Mouse (Mus musculus) limb, embryonic 10.5 days (tissue): Measurements from ENCODE around the gene Ccl2. TPM values are rescaled to one million over a fixed set of nuclear protein-coding genes. Genes with fewer than 3 reads are reported as not detected.

Experiments
- DNase-seq: peaks from one replicate; pipeline ENCODE4 v3.0.0-alpha.2; 2017; ENCODE audit warnings: low spot score
- H3K27ac ChIP-seq: fragments of 300-500 bp; sonication (generic); 2 replicates; pipeline ENCODE4 v1.5.1; 2016; ENCODE audit warnings: mild to moderate bottlenecking
- H3K27me3 ChIP-seq: fragments of 300-500 bp; sonication (generic); 2 replicates; pipeline ENCODE4 v1.6.1; 2016; ENCODE audit warnings: low read depth, mild to moderate bottlenecking; ENCODE audit not compliant: poor library complexity, severe bottlenecking
- H3K36me3 ChIP-seq: fragments of 300-500 bp; sonication (generic); 2 replicates; pipeline ENCODE4 v1.6.1; 2016; ENCODE audit warnings: mild to moderate bottlenecking, moderate library complexity
- H3K4me1 ChIP-seq: fragments of 300-500 bp; sonication (generic); 2 replicates; pipeline ENCODE4 v1.6.1; 2016
- H3K4me3 ChIP-seq: fragments of 300-500 bp; sonication (generic); 2 replicates; pipeline ENCODE4 v1.5.1; 2016; ENCODE audit warnings: mild to moderate bottlenecking, moderate library complexity
- H3K9me3 ChIP-seq: fragments of 300-500 bp; sonication (generic); replicated peaks from 2 replicates; pipeline ENCODE4 v1.6.1; 2016; ENCODE audit warnings: mild to moderate bottlenecking
- WGBS: fragments of 180-500 bp; shearing (Covaris S2); methylation state at CpG from one replicate; pipeline ENCODE4 v1.1.7; 2016; 5-methylcytosine and 5-hydroxymethylcytosine counted together
- polyA plus RNA-seq: library from polyadenylated mRNA; unstranded; fragments of >200 nt; fragmentation: Nextera tagmentation; extraction: Ambion mirVana; gene quantifications from 2 replicates; pipeline ENCODE4 v1.2.1, GENCODE M21; 2016

The Ccl2 gene
- 0.19 TPM in 1 of 2 replicates, not detected in the other for polyA plus RNA-seq

DNA sequence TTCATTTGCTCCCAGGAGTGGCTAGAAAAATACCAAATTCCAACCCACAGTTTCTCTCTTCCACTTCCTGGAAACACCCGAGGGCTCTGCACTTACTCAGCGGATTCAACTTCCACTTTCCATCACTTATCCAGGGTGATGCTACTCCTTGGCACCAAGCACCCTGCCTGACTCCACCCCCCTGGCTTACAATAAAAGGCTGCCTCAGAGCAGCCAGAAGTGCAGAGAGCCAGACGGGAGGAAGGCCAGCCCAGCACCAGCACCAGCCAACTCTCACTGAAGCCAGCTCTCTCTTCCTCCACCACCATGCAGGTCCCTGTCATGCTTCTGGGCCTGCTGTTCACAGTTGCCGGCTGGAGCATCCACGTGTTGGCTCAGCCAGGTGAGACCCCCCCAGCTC lies at the start of gene Ccl2:
TSS of gene Ccl2 (plus strand) at position 216 of the 400 bp plus-strand sequence.
- H3K27me3 ChIP-seq, result no peaks in the 10 kb centered on the region
- no peak within 1 kb of the TSS for H3K4me3 ChIP-seq
- H3K4me1 ChIP-seq, result 0 out of 2 replicates have a peak, but pooled peaks cover 3% of the 10 kb centered on the region
- DNase-seq, result no peak
- no peaks in the 10 kb centered on the region for H3K9me3 ChIP-seq
- H3K36me3 ChIP-seq, result no peaks in the 10 kb centered on the region
- 49% methylated on average over 5 of the region's 5 CpGs for WGBS
- no peak within 1 kb of the TSS for H3K27ac ChIP-seq

DNA sequence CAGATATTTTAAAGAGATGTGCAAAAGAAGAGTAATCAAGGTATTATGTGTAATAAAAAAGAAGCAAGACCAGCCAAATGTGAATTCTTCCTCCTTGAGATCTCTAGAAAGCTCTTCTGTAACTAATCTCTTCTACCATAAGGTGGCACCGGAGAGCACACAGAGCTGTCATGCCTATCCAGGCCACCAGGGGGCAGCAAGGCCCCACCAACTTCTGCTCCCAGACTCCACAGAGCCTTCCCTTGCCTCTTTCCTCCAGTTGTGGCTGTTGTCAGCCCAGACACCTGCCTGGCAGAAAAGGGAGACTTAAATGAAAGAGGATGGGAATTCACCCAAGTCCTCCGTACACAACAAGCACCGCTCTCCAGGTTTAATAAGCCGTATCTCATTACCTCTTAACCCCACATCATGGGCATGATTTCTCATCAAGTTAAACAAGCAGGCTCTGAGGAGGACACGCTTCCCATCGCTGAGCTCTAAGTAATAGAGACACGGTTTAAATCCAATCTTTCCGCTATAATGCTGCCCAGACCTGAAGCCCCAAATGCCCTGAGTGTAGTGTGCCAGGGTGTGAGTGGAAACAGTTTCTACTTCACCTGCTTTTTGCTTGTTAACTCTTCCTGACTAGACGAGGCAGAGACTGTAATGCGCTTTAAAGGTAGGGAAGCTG lies 39.1 kb upstream of the Ccl2 start:
- no peak overlapping the region for H3K27ac ChIP-seq
- peaks cover 15% of the 10 kb centered on the region for H3K4me1 ChIP-seq
- H3K4me3 ChIP-seq, result no peak overlapping the region
- WGBS, result 74% methylated on average over 10 of the region's 10 CpGs
- DNase-seq, result peak; percentile 85
- H3K36me3 ChIP-seq, result no peaks in the 10 kb centered on the region
- H3K27me3 ChIP-seq, result no peaks in the 10 kb centered on the region; the same call in 1 of the 2 replicates
- no peaks in the 10 kb centered on the region for H3K9me3 ChIP-seq

DNA sequence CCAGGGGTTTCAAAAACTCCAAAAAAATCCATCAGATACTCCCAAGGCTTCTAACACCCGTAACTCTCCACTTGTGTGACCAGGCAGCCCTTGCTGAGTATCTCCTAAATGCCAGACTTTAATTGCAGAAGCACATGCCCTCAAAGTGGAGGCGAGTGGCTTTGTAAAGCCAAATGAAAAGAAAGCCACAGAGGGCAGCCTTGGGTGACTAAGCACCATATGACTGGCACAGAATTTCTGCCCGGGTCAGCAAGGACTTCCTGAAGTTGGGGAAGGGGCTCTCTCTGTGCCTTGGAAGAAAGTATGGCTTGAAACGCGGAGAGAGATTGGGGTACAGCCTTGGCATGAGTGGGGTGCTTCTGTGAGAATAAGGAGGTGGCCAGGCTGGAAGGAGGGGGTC lies 38.3 kb upstream of the Ccl2 start:
- no peaks in the 10 kb centered on the region; the same call in 1 of the 2 replicates for H3K27me3 ChIP-seq
- no peak for DNase-seq
- no peaks in the 10 kb centered on the region for H3K9me3 ChIP-seq
- no peaks in the 10 kb centered on the region for H3K36me3 ChIP-seq
- no peak overlapping the region for H3K4me3 ChIP-seq
- H3K4me1 ChIP-seq, result peaks cover 15% of the 10 kb centered on the region
- WGBS, result 83% methylated on average over 5 of the region's 5 CpGs
- no peak overlapping the region for H3K27ac ChIP-seq

DNA sequence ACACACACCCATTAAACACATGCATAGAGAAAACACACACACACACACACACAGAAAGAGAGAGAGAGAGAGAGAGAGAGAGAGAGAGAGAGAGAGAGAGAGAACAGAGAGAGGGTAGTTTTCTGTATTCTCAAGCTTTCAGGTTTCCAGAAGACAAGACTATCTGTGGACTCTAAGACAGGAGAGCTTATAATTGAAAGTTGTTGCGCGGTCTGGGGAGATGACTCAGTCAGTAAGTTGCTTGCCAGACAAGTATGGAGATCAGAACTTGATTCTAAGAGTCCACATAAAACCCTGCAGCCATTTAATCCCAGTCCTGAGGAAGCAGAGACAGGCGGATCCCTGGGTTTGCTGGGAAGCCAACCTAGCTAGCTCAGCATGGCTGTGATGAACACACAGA lies 36.7 kb upstream of the Ccl2 start:
- DNase-seq, result no peak
- Histone ChIP-seq H3K27me3 (no peaks in the 10 kb centered on the region; the same call in 1 of the 2 replicates), H3K4me3 (no peak overlapping the region), H3K36me3 (no peaks in the 10 kb centered on the region), H3K4me1 (peaks cover 15% of the 10 kb centered on the region), H3K9me3 (no peaks in the 10 kb centered on the region), H3K27ac (no peak overlapping the region)
- WGBS, result 92% methylated on average over 3 of the region's 3 CpGs

DNA sequence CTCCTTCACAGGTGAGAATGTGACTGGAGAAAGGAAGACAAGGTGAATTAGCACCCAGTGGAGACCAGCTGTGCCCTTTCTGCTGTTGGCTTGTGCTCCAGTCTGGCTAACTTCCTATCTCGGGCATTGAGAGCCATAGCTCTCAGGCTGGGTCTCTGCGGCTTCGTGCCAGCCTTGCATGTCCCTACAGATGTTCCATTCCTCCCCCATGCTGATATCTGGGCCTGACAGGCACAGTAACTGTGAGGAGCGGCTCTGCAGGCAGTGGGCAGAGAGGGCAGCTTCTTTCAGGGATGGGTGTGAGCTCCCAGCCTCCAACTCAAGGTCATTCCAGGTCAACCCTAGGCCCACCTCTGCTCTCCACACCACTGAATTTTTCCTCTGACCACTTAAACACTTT lies 35.9 kb upstream of the Ccl2 start:
- Histone ChIP-seq H3K27me3 (no peaks in the 10 kb centered on the region; the same call in 1 of the 2 replicates), H3K4me1 (peaks cover 15% of the 10 kb centered on the region), H3K27ac (no peak overlapping the region; the same call in 1 of the 2 replicates), H3K36me3 (no peaks in the 10 kb centered on the region), H3K4me3 (no peak overlapping the region), H3K9me3 (no peaks in the 10 kb centered on the region)
- WGBS, result 81% methylated on average over 4 of the region's 4 CpGs
- no peak for DNase-seq

DNA sequence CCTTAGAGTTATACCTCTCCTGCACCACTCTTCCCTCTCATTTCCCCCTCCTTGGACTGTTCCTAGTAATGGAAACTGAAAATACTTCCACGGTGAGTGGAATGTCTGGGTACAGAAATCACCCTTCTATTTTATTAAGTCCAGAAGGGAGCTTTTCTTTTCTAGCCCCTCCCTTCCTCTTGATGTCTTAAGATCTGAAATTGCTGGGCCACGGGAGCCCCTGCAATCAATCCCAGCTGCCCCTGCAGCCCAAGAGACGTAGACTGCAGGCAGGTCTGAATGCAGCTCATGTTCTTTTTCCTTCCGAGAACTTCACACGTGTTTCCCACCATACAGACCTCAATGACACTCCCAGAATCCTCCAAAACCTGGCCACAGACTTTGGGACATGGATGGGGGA lies 34.8 kb upstream of the Ccl2 start:
- no peak overlapping the region for H3K4me3 ChIP-seq
- 0 out of 2 replicates have a peak overlapping the region, but pooled peaks have one; percentile 21 for H3K27ac ChIP-seq
- WGBS, result 31% methylated on average over 5 of the region's 5 CpGs
- no peaks in the 10 kb centered on the region for H3K9me3 ChIP-seq
- no peak for DNase-seq
- H3K27me3 ChIP-seq, result no peaks in the 10 kb centered on the region; the same call in 1 of the 2 replicates
- no peaks in the 10 kb centered on the region for H3K36me3 ChIP-seq
- peaks cover 15% of the 10 kb centered on the region for H3K4me1 ChIP-seq

DNA sequence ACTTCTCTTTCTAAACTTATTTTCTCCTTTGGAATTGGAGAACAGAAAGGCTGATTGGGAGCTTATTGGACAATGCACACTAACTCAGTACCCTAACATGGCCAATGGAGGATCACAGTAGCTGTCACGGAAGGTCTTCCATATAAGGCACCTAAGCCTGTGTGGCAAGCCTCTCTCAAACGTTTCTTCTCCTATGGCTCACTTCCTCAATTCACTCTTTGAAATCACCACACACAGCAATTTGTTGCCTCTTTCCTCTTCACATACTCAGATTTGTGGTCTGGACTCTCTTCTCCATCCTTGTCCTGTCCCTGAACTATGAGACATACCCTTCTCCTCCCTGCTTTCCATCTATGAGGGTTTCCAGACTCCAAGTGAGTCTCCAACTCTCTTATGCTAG lies 30.6 kb upstream of the Ccl2 start:
- DNase-seq, result no peak
- Histone ChIP-seq H3K27me3 (no peaks in the 10 kb centered on the region), H3K4me3 (no peak overlapping the region), H3K36me3 (no peaks in the 10 kb centered on the region), H3K27ac (no peak overlapping the region), H3K9me3 (no peaks in the 10 kb centered on the region), H3K4me1 (peaks cover 25% of the 10 kb centered on the region)
- WGBS, result 75% methylated on average over 2 of the region's 2 CpGs

DNA sequence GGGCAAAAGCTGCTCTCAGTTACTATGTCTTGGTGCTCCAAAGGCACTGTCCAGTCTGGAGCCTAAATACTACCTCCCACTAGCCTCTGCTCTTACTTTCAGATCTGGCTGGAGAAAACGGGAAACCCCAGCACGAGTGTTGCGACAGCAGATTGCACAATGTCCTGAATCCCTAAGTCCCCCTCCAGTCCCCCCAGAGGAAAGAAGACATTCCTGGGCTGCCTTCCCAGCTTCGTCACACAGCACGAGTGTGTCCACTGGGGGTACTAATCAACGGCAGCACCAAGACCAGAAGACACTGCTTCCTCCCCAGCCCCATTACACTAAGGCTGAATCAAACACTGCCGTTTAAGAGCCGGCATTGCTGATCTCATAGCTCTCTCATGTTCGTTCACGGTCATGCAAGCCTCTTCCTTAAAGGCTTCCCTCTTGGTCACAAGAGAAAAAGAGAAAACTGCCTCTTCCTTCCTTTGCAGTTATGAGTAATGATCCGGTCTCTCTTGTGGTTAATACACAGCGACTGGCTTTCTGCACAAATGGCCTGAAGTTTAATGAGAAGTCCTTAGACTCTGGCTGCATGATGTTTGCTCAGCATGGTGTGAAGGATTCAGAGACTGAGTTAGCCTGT lies 28.5 kb upstream of the Ccl2 start:
- H3K27me3 ChIP-seq, result no peaks in the 10 kb centered on the region
- no peaks in the 10 kb centered on the region for H3K36me3 ChIP-seq
- no peak for DNase-seq
- H3K4me3 ChIP-seq, result no peak overlapping the region
- no peaks in the 10 kb centered on the region for H3K9me3 ChIP-seq
- H3K4me1 ChIP-seq, result peaks cover 15% of the 10 kb centered on the region
- WGBS, result 70% methylated on average over 12 of the region's 12 CpGs
- no peak overlapping the region; the same call in 1 of the 2 replicates for H3K27ac ChIP-seq

DNA sequence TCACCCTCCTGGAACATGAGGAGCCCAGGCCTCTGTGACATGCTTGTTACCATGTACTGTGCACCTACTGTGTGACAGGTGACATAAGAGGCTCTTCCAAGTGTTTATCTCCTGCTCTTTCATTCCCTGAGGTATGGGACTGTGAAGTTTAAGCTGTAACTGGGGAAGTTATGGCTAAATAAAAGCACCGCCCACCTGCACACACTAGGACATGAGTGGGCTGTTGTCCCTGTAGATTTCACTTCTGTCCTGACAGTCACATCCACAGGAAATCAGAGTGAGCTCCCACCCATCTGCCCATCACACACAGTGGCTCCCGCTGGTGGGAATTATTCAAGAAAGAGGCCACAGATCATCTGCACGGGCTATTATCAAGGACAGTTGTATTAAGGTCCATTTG lies 25.3 kb upstream of the Ccl2 start:
- H3K9me3 ChIP-seq, result no peaks in the 10 kb centered on the region
- H3K36me3 ChIP-seq, result no peaks in the 10 kb centered on the region
- WGBS, result 93% methylated on average over 3 of the region's 3 CpGs
- no peak overlapping the region for H3K4me3 ChIP-seq
- H3K4me1 ChIP-seq, result peaks cover 15% of the 10 kb centered on the region
- no peak overlapping the region for H3K27ac ChIP-seq
- no peak for DNase-seq
- H3K27me3 ChIP-seq, result no peaks in the 10 kb centered on the region

DNA sequence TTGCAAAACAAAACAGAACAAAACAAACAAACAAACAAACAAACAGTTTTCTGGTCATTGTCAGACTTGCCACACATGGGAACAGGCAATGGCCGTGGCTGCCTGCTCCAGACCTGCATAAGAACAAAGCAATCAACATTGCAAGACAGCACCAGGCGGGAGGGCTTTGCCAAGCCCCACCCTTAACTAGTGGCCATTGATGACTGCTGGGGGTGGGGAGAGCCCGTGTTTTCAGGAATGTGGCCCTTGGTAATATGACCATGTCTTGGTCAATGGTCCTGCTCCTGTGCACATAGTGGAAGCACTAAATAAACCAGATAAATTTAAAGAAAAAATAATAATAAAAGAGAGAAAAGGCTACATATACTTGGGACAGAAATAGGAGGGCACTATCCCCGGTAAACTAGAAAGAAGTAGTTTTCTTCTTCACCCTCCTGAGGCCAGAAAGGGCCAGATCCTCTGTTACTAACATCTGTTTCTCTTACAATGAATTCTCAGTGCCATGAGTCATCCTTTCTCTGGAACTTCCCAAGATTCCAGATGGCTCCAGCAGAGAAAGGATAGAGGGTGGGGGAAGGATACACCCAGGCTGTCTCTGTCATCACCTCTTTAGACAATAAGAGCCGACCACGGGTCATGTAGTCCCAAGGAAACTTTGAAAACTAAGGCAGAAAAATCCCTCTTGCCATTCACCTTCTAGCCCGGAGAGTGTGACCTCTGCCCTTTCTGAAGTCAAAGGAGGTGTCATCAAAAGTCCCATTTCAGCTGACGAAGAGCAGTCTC lies 23.8 kb upstream of the Ccl2 start:
- H3K4me1 ChIP-seq, result peaks cover 14% of the 10 kb centered on the region
- 54% methylated on average over 8 of the region's 8 CpGs for WGBS
- DNase-seq, result no peak

DNA sequence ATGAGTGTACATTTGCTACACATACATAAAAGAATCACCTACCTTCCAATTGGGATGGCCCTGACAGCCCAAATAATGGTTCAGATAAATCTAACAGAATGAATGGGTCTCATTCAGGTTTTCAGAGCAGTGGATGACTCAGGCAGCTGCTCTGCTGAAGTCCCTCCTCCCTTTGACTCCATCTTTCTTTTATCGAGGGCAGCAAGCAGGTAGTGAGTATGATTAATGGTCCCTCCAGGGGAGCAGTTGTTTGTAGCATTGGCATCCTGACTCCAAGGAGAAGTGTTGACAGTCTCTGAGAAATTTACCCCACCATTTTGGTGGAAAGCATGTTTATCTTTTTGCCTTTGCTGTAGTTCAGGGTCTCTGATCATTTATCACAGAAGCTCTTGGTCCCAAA lies 21.6 kb upstream of the Ccl2 start:
- Histone ChIP-seq H3K36me3 (no peaks in the 10 kb centered on the region), H3K27ac (no peak overlapping the region), H3K4me3 (no peak overlapping the region), H3K9me3 (no peaks in the 10 kb centered on the region), H3K4me1 (peaks cover 3% of the 10 kb centered on the region; the same call in 1 of the 2 replicates), H3K27me3 (no peaks in the 10 kb centered on the region)
- WGBS, result 42% methylated on average over 1 of the region's 1 CpGs
- DNase-seq, result no peak

More for the DNA sequence above, 23.8 kb upstream of the Ccl2 start:
- Histone ChIP-seq H3K9me3 (no peaks in the 10 kb centered on the region), H3K36me3 (no peaks in the 10 kb centered on the region), H3K27me3 (no peaks in the 10 kb centered on the region), H3K27ac (no peak overlapping the region), H3K4me3 (no peak overlapping the region)

DNA sequence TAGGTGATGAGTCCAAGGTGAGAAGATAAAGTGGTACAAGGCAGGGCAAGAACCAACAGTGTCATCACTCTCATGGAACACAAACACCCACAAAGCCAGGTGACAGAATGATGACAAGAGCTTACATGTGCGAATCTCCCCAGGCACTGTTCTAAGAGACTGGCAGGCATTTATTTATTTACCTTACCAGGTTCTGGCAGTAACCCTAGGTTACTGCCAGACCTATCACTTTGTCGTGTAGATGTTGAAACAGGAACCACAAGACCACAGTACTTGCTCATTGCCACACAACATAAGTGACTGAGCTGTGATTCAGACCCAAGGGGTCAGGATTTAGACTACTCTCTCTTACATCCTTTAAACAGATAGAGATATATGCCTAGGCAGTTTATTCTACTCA lies 20.3 kb upstream of the Ccl2 start:
- Histone ChIP-seq H3K27ac (no peak overlapping the region), H3K4me1 (peaks cover 3% of the 10 kb centered on the region; the same call in 1 of the 2 replicates), H3K27me3 (no peaks in the 10 kb centered on the region), H3K9me3 (no peaks in the 10 kb centered on the region), H3K4me3 (no peak overlapping the region), H3K36me3 (no peaks in the 10 kb centered on the region)
- DNase-seq, result no peak
- WGBS, result 62% methylated on average over 2 of the region's 2 CpGs
